Mouse (Mus musculus): Measurements from ENCODE around the gene Nkx1-2. TPM values are rescaled to one million over a fixed set of nuclear protein-coding genes. Genes with fewer than 3 reads are reported as not detected.
A peak's percentile ranks its signal among the peaks of the same experiment; 100 is the strongest.

Nkx1-2 gene
- polyA plus RNA-seq, 1 experiment = not detected

GRCm38 (mm10) chr7:132638446-132639087, 39.1 kb upstream of the Nkx1-2 start:
- Histone ChIP-seq H3K27me3 (ENCODE audit: control insufficient read depth, insufficient read depth, low read length, poor library complexity, severe bottlenecking) (no peaks in the 10 kb centered on the region), H3K9ac (ENCODE audit: low read depth, poor library complexity, severe bottlenecking) (no peak overlapping the region), H3K36me3 (ENCODE audit: control insufficient read depth, insufficient read depth, low read length, poor library complexity, severe bottlenecking) (no peaks in the 10 kb centered on the region), H3K27ac (ENCODE audit: insufficient read depth, low read length) (no peak overlapping the region), H3K4me3 (ENCODE audit: low read depth, low read length) (no peak overlapping the region), H3K9me3 (replicated peaks; ENCODE audit: control insufficient read depth, insufficient read depth, low read length, poor library complexity, severe bottlenecking) (no peaks in the 10 kb centered on the region), H3K4me1 (ENCODE audit: control insufficient read depth, insufficient read depth, low read length) (no peaks in the 10 kb centered on the region)
- TF ChIP-seq CTCF (IDR thresholded peaks at IDR 0.05; ENCODE audit: low read depth, low read length) (peak; percentile 74), POLR2A (IDR thresholded peaks at IDR 0.05; ENCODE audit: insufficient read depth, low read length) (no peak)

GRCm38 (mm10) chr7:132637292-132637691, 37.9 kb upstream of the Nkx1-2 start:
- H3K36me3 ChIP-seq (ENCODE audit: control insufficient read depth, insufficient read depth, low read length, poor library complexity, severe bottlenecking) = no peaks in the 10 kb centered on the region
- H3K27ac ChIP-seq (ENCODE audit: insufficient read depth, low read length) = no peak overlapping the region
- no peak overlapping the region for H3K9ac ChIP-seq (ENCODE audit: low read depth, poor library complexity, severe bottlenecking)
- no peaks in the 10 kb centered on the region for H3K9me3 ChIP-seq (replicated peaks; ENCODE audit: control insufficient read depth, insufficient read depth, low read length, poor library complexity, severe bottlenecking)
- no peaks in the 10 kb centered on the region for H3K4me1 ChIP-seq (ENCODE audit: control insufficient read depth, insufficient read depth, low read length)
- H3K4me3 ChIP-seq (ENCODE audit: low read depth, low read length) = no peak overlapping the region
- TF ChIP-seq POLR2A (IDR thresholded peaks at IDR 0.05; ENCODE audit: insufficient read depth, low read length) (no peak), EP300 (IDR thresholded peaks at IDR 0.05; ENCODE audit: insufficient read depth, low read depth, low read length) (no peak), CTCF (IDR thresholded peaks at IDR 0.05; ENCODE audit: low read depth, low read length) (no peak)
- H3K27me3 ChIP-seq (ENCODE audit: control insufficient read depth, insufficient read depth, low read length, poor library complexity, severe bottlenecking) = no peaks in the 10 kb centered on the region

GRCm38 (mm10) chr7:132631313-132631712, 31.9 kb upstream of the Nkx1-2 start:
- no peak overlapping the region for H3K27ac ChIP-seq (ENCODE audit: insufficient read depth, low read length)
- no peaks in the 10 kb centered on the region for H3K4me1 ChIP-seq (ENCODE audit: control insufficient read depth, insufficient read depth, low read length)
- H3K9me3 ChIP-seq (replicated peaks; ENCODE audit: control insufficient read depth, insufficient read depth, low read length, poor library complexity, severe bottlenecking) = no peaks in the 10 kb centered on the region
- H3K9ac ChIP-seq (ENCODE audit: low read depth, poor library complexity, severe bottlenecking) = no peak overlapping the region
- TF ChIP-seq EP300 (IDR thresholded peaks at IDR 0.05; ENCODE audit: insufficient read depth, low read depth, low read length) (no peak), CTCF (IDR thresholded peaks at IDR 0.05; ENCODE audit: low read depth, low read length) (no peak), POLR2A (IDR thresholded peaks at IDR 0.05; ENCODE audit: insufficient read depth, low read length) (no peak)
- no peak overlapping the region for H3K4me3 ChIP-seq (ENCODE audit: low read depth, low read length)
- no peaks in the 10 kb centered on the region for H3K27me3 ChIP-seq (ENCODE audit: control insufficient read depth, insufficient read depth, low read length, poor library complexity, severe bottlenecking)
- H3K36me3 ChIP-seq (ENCODE audit: control insufficient read depth, insufficient read depth, low read length, poor library complexity, severe bottlenecking) = no peaks in the 10 kb centered on the region

- no peaks in the 10 kb centered on the region for H3K4me1 ChIP-seq (ENCODE audit: control insufficient read depth, insufficient read depth, low read length)
- no peak overlapping the region for H3K27ac ChIP-seq (ENCODE audit: insufficient read depth, low read length)
- no peaks in the 10 kb centered on the region for H3K36me3 ChIP-seq (ENCODE audit: control insufficient read depth, insufficient read depth, low read length, poor library complexity, severe bottlenecking)
- no peaks in the 10 kb centered on the region for H3K27me3 ChIP-seq (ENCODE audit: control insufficient read depth, insufficient read depth, low read length, poor library complexity, severe bottlenecking)
- no peak overlapping the region for H3K9ac ChIP-seq (ENCODE audit: low read depth, poor library complexity, severe bottlenecking)
- H3K9me3 ChIP-seq (replicated peaks; ENCODE audit: control insufficient read depth, insufficient read depth, low read length, poor library complexity, severe bottlenecking) = no peaks in the 10 kb centered on the region
- TF ChIP-seq EP300 (IDR thresholded peaks at IDR 0.05; ENCODE audit: insufficient read depth, low read depth, low read length) (no peak), POLR2A (IDR thresholded peaks at IDR 0.05; ENCODE audit: insufficient read depth, low read length) (no peak), CTCF (IDR thresholded peaks at IDR 0.05; ENCODE audit: low read depth, low read length) (no peak)
- H3K4me3 ChIP-seq (ENCODE audit: low read depth, low read length) = no peak overlapping the region
These were observed 28.0 kb upstream of the Nkx1-2 start for GRCm38 (mm10) chr7:132627448-132627847.

- no peak overlapping the region for H3K4me3 ChIP-seq (ENCODE audit: low read depth, low read length)
- H3K9me3 ChIP-seq (replicated peaks; ENCODE audit: control insufficient read depth, insufficient read depth, low read length, poor library complexity, severe bottlenecking) = no peaks in the 10 kb centered on the region
- no peak overlapping the region for H3K27ac ChIP-seq (ENCODE audit: insufficient read depth, low read length)
- no peaks in the 10 kb centered on the region for H3K27me3 ChIP-seq (ENCODE audit: control insufficient read depth, insufficient read depth, low read length, poor library complexity, severe bottlenecking)
- no peak overlapping the region for H3K9ac ChIP-seq (ENCODE audit: low read depth, poor library complexity, severe bottlenecking)
- TF ChIP-seq EP300 (IDR thresholded peaks at IDR 0.05; ENCODE audit: insufficient read depth, low read depth, low read length) (no peak), CTCF (IDR thresholded peaks at IDR 0.05; ENCODE audit: low read depth, low read length) (no peak), POLR2A (IDR thresholded peaks at IDR 0.05; ENCODE audit: insufficient read depth, low read length) (no peak)
- no peaks in the 10 kb centered on the region for H3K4me1 ChIP-seq (ENCODE audit: control insufficient read depth, insufficient read depth, low read length)
- H3K36me3 ChIP-seq (ENCODE audit: control insufficient read depth, insufficient read depth, low read length, poor library complexity, severe bottlenecking) = no peaks in the 10 kb centered on the region
These were observed 26.7 kb upstream of the Nkx1-2 start for GRCm38 (mm10) chr7:132626174-132626573.

GRCm38 (mm10) chr7:132624161-132624560, 24.7 kb upstream of the Nkx1-2 start:
- Histone ChIP-seq H3K9ac (ENCODE audit: low read depth, poor library complexity, severe bottlenecking) (no peak overlapping the region), H3K27ac (ENCODE audit: insufficient read depth, low read length) (no peak overlapping the region)

More at GRCm38 (mm10) chr7:132624161-132624560, 24.7 kb upstream of the Nkx1-2 start:
- no peaks in the 10 kb centered on the region for H3K9me3 ChIP-seq (replicated peaks; ENCODE audit: control insufficient read depth, insufficient read depth, low read length, poor library complexity, severe bottlenecking)
- no peaks in the 10 kb centered on the region for H3K36me3 ChIP-seq (ENCODE audit: control insufficient read depth, insufficient read depth, low read length, poor library complexity, severe bottlenecking)
- no peaks in the 10 kb centered on the region for H3K27me3 ChIP-seq (ENCODE audit: control insufficient read depth, insufficient read depth, low read length, poor library complexity, severe bottlenecking)
- H3K4me1 ChIP-seq (ENCODE audit: control insufficient read depth, insufficient read depth, low read length) = no peaks in the 10 kb centered on the region
- H3K4me3 ChIP-seq (ENCODE audit: low read depth, low read length) = no peak overlapping the region
- TF ChIP-seq CTCF (IDR thresholded peaks at IDR 0.05; ENCODE audit: low read depth, low read length) (no peak), POLR2A (IDR thresholded peaks at IDR 0.05; ENCODE audit: insufficient read depth, low read length) (no peak), EP300 (IDR thresholded peaks at IDR 0.05; ENCODE audit: insufficient read depth, low read depth, low read length) (no peak)

All from ES-Bruce4 (cell line).